Mouse (Mus musculus) retina, embryonic 14.5 days (tissue): ENCODE data around the gene 2310011J03Rik.

ENCODE experiments used
- DNase-seq: peaks from one replicate; pipeline ENCODE4 v3.0.0-alpha.2; 2015; ENCODE audit warnings: low spot score

The 2310011J03Rik gene

DNA sequence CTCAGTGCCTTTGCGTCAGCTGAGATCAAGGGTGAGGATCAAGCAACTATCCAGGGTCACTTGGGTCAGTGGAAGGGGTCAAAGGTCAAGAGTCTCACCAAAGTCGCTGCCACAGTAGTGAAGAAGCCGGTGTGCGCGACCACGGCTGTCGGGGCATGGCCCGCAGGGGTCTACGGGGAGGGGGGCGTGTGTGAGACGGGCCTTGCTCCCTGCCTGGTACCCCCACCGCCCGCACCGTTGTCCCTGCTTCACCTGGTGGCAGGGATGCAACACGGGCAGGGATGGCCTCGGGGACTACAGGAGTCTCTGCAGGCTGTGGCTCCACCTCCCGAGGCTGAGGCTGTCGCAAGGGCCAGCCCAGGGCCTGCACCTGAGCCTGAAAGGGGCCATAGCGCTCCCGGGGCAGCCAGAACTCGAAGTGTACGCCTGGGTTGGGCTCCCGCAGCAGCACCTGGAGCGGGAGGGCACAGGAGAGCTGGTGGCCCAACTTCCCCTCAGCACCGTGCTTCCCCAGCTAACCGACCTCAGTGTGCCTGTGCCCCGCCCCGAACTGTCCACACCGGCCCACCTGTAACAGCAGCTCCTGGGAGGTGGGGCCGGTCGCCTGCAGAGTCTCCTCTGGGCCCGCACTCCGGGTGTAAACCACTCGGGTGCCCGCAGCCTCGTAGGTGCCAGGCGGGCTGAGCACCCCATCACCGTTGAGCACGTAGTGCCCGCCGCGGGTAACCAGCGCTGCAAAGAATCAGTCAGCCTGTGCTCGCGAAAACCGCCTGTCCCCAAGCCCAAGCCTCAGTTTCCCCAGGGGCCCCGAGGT, 21.4 kb upstream of the 2310011J03Rik start:
- DNase-seq = no peak

DNA sequence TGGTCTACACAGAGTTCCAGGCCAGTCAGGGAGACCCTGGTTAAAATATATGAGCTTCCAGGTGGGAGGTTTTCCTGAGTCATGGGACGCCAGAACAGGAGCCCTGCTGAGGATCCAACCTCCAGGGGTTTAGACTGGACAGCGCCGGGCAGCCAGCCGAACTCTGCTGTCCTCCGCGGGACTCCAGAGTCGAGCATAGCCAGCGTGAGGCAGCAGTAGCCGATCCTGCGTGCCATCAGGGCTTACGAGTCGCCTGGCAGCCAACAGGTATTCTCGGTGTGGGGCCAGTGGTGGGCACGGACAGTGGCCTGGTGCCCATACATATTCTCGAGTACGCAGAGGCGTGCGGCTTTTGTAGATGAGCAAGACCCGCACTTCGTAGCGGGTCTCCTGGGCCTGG, 20.7 kb upstream of the 2310011J03Rik start:
- no peak for DNase-seq

DNA sequence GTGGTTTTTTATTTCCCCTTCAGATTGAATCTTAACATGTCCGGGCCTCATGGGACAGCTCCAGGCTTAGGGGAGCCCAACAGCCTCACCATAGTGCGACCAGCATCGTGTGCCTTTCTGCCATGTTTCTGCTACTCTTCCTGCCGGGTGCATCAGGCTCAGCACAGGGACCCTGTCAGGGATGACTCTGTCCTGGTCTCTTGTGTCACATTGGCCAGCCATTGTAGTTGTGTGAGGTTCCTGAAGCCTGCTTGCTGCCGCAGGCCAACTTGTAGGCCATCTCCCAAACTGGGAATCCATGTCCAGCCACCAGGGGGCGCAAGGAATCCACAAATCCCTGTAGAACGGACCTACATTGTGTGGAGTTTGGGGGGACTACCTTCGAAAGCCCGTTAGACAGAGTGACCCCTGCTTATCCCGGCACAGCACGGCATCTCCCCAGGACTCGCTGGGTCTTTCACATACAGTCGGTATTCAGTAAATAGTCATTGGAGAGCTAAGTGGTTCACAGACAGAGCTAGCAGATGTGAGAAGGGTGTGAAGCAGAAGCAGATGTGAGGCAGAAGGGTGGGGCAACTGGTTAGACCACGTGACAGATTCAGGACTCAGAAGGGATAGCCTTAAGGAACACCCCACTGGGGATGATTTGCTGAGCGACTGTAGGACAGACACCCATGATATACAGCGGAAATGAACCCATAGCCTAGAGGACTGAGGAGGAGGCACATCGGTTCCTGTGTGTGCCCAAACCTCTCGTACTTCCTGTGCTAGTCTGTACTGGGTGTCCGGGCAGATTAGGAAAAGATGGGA, 19.8 kb upstream of the 2310011J03Rik start:
- DNase-seq = peak; percentile 92

DNA sequence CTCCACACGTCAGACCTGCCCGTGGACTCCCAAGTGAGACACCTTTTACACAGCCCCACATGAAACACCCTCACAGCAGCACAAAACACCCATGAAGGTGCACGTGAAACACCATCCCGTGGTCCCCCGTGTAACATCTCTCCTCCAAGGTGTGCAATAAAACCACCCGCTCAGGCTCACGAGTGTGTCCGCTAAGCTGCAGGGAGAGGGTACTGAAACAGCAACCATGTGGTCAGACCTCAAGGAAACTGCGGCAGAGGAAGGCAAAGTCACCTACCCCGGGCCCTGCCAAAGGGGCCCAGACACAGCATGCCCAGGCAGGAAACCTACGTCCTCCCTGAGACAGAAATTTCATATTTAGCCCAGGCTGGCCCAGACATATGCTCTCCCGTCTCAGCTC, 15.9 kb upstream of the 2310011J03Rik start:
- no peak for DNase-seq

DNA sequence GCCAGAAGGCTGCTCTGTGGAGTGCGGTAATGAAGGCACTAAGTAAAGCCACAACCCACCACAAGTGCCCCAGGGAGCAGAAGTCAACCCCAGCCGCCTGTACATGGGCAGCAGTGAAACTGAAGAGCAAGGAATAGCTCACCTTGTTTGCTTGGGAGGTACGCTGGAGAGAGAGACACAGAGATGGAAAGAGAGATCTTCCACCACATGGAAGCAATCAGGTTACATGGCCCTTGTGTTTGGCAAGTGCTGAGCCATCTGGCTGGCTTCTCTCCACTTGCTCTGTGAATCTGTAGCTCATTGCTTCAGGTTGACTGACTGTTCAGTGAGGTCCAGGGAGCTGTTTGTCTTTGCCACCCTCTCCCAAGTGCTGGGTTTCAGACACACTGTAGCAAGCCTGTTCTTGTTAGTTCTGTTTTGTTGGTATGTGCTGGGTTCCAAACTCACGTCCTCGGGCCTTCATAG, 12.2 kb upstream of the 2310011J03Rik start:
- no peak for DNase-seq

DNA sequence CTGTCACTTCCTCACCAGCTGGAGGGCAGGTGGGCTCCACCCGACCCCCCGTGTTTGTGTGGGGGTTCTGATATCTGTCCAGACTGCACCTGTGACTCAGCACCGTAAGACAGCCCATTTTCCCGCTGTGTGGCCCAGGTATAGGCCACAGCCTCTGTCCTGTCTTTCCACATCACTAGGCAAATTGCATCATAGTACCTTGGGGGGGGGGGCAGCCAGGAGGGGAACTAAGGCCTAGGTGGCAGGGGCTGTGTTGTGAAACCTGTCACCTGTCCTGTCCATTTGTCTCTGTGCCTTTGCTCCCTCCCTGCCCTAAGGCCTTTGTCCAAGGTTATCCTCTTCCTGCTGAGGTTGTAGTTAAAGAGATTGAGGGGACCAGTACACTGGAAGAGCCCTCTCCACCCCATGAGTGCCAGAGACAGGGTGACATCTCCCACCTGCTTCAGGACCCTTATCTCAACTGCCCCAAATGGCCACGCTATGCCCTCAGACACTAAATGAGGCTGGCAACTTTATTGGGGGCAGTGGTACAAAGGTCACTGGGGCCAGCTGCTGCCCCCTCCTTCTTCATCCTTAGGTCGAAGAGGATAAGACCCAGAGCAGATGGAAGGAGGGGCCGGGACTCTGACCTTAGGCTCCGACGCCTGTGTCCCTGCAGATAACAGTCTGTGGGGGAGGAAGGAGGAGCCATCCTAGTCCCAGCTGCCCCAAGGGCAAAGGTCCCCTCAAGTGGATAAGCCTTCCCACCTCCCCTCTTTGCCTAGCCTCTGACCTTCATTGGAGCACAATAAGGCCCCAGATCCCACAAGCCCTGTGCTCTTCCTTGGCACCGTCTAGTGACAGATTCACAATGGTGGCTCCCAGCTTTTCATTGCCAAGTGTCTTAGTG, 11.5 kb upstream of the 2310011J03Rik start:
- no peak for DNase-seq

DNA sequence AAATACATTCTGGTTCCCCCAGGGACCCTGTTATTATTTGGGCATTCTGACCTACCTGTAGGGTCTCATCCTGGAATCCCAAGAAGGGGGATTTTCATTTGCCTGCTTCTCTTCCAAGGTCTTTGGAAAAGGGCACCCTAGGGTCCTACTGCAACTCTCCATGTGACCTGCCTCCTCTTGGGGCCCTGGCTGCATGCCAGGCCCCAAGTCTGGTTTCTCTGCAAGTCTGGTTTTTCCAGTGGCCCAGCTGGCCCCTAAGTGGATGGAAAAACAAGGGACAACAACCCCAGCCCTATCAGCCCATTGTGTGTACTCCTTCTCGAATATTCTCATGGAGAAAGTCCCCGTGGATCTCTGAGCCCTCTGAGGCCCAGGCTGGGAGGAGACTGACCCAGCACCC, 10.6 kb upstream of the 2310011J03Rik start:
- no peak for DNase-seq

DNA sequence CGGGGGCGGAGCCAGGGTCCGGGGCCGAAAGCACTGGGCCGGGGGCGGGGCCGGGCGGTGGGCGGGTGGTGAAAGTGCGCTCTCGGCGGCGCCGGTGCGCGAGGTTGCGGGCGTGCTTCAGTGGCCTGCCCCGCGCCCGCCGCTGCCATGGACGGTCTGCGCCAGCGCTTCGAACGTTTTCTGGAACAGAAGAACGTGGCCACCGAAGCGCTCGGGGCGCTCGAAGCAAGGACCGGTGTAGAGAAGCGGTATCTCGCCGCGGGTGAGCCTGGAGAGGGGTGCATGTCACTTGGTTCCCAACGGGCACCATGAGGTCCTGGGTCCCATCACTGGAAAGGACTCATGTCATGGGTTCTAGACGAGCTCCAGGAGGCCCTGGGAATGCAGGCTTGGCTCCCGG, 9.7 kb upstream of the 2310011J03Rik start:
- DNase-seq = no peak

DNA sequence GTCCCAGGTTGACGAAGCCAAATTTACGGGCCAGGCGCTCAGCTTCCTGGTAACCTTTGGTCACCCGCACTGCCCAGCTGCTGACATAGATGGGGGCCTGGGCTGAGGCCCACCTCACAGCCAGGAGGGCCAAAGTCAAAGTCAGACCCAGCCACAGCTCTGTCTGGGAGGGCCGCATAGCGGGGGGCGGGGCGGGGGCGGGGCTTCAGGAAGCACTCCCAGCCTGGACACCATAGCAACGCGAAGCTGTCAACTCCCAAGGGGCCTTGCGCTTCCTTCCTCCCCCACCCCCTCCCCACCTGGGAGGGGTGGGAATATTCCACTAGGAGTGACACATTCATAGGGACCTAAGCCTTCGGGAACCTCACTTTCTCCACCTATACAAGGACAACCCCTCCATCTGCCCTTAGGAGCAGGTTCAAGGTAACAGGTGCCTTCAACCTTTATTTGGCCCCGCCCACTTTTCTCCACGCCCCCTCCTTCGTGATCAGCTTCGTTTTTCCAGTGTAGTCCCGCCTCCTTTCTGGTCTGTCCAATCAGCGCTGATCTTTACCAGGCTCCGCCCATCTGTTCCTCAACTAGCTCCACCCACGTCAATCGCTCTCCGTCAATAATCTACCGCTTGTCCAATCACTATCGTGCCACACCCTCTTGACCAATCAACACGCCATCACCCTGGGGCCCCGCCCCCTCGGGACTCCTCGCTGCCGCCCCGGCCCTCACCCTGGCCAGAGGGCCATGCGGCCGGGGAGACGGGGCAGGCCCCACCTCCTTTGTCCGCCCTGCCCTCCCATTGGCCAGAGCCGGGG, 9.1 kb upstream of the 2310011J03Rik start, which contains the start of the genes Pcsk4 and Reep6:
Gene Pcsk4, minus strand, starts transcription at position 226 of the 809 bp plus-strand sequence.
Gene Reep6, plus strand, starts transcription at position 681 of the 809 bp plus-strand sequence.
- peak; percentile 98 for DNase-seq

DNA sequence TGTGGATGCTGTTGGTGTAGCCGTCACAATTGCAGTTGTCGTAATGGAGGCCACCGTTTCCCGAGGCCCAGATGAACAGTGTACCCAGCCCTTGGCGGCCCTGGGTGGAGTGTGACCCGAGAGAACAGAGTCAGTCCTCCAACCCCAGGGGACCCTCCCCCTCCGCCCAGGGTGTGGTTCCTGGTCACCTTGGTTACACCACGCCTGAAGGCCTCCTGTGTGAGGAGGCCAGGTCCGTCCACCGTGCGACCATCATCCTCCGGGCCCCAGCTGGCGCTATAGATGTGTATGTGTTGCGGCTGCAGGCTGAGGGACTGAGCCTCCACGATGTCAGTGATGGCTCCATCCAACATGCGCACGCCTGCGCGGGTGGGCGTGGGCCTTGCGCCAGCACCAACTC, 4.7 kb upstream of the 2310011J03Rik start:
- no peak for DNase-seq

DNA sequence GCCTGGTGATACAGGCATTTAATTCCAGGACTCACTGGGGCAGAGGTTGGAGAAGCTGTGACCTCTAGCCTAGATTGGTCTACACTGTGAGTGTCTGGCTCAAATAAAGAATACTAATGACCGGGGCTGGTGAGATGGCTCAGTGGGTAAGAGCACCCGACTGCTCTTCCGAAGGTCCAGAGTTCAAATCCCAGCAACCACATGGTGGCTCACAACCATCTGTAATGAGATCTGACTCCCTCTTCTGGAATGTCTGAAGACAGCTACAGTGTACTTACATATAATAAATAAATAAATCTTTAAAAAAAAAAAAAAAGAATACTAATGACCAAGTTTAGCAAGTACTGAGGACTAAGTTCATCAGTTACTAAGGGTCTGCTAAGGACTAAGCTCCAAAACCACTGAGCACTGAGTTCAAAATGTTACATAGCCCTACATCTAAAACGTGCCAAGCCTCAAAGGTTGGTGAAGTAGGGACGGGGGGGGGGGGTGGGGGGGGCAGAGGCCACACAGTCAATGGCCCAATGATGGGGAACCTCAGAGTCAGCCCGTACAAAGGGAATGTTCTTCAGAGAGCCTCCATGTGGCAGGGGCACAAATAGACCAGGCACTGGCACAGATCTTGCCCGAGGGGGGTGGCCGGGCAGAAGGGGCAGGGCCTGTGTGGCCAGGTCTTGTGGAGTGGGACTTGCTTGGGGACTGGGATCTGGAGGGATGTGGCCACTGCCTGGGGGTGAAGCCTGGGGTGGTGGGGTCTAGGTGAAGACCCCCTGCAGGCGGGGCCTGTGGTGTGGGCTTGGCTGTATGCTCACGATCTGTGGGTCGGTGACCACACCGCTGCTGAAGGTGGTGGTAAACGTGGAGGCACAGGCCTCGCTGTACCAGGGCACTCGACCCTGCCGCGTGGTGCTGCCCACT, 4.0 kb upstream of the 2310011J03Rik start:
- no peak for DNase-seq

DNA sequence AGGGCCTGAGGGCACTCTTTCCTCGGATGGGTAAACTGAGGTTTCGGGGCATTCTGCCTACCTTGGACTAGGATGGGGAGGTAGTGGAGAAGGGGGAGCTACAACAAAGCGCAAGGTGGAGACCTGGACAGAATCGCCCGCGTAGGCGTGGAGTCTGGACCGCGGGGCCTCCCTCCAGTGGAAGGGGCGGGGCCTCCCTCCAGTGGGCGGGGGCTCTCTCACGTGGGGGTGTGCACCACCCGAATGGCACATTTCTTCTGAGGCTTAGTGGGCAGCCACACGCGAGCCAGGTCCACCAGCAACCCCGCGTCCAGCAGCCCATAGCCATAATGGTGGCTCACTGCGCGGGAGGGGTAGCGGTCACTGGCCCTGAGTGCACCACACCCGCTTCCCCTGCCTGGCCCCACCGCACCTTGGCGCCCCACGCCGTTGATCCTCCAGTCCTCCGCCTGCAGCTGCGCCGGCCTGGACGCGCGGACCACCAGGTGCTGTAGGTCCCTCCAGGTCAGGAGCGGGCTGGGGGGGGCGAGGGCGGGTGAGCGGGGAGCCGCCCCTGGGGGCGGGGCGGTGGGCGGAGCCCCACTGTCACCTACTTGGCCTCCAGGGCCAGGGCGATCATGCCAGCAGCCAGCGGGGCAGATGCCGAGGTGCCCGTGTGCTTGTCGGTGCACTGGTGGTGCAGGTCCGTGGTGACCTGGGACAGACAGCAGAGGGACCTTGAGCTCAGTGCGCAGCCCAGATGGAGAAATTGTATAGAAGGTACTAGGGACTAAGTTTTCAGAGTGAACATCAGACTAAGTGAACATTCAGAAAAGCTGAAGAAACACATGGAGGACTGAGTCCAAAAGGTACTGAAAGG, 3.2 kb upstream of the 2310011J03Rik start:
- peak; percentile 71 for DNase-seq

DNA sequence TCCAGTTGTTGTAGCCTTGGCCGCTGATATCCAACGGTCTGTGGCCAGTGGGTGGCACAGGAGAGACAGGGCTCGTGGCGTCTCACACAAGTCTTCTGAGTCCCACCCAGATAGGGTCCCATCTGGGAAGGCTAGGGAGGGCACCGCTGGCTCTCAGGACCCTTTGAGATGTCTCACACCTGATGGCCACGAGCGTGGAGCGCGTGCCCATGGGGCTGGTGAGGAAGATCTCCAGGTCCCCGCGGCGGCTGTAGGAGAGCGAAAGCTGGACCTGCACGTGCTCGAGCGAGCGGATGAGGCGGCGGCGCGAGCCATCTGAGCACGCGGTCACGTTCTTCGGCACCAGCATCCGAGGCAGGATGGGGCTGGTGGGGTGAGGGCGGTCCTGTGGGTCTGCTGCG, 2.5 kb upstream of the 2310011J03Rik start:
- peak; percentile 41 for DNase-seq

DNA sequence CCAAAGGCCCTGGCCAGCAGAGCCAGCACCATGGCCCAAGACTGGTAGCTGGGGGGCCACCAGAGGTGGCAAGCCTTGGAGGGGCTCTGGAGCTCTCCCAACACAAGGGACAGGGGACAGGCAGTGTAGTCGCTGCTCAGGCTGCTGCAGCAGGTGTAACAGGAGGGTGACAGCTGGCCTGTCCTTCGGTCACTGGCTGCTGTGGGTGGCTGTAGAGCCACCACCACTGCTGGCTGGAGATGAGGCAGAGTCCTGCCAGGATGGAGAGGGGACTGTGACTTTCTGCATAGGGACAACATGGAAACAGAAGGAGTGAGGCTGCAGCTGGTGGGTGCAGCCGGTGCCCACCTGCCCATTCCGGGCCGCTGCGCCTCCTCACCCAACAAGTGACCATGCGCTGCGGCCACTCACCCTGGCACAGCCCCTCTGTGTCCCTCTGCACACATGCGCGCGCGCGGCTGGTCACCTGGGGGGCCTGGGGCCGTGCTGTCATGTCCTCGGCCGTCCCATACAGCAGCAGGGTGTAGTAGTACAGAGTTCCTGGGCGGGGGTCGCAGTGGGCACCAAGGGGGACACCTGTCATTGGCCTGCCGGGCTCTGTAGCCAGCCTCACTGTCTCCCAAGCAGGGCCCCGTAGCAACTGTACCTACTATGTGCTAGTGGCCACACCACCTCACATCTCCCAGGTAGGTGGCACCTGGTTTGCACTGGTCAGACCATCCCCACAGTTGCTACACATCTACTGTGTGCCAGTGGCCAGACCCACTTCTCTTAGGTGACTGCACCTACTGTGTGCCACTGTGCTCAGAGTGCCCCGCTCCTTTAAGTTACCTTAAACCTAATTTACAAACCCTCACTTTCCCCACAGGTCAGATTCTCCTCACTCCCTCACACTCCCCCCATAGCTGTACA, 1.6 kb upstream of the 2310011J03Rik start:
- no peak for DNase-seq

DNA sequence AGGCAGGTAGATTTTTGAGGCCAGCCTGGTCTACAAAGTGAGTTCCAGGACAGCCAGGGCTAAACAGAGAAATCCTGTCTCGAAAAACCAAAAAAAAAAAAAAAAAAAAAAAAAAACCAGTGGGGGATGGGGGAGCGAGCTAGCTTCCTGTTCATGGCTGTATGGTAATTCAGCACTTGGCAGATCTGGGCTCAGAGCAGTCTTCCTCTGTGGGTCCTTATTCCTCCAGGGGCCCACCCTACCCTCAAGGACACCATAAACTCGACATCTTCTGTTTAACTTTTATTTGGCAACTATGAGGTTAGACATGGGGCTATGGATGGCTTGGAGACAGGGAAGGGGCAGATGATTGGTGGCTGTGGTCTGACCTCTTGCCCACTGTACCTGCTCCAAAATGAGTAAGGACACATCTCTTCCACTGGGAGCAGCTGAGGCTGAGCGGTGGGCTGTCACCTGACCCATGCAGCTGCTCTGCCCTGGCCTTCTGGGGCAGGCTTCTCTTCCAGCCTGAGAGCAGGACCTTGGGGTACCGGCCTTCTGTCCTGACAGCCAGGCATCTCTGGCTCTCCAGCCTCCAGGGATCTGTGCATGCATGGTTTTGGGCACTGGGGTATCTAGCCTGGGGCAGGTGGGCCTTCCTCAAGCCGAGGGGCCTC, 805 bp upstream of the 2310011J03Rik start:
- DNase-seq = no peak

DNA sequence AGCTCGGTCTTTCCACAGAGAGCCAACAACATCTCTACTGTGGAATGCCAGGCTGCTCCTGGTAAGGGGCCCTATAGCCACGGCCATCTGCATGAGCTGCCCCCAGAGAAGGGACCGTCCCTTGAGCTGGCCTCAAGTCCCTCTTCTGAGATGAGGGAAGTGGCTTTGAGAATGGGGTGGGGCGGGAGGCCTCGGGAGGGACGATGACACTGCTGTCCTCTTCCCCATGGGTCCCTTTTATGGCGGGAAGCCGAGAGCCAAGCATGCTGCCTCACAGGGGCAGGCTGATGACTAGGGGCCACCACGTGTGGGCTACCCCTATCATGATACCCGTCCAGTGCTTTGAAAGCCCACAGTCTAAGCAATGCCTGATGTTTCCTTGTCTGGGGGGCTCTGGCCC, 3.3 kb downstream of the 2310011J03Rik start:
- no peak for DNase-seq

DNA sequence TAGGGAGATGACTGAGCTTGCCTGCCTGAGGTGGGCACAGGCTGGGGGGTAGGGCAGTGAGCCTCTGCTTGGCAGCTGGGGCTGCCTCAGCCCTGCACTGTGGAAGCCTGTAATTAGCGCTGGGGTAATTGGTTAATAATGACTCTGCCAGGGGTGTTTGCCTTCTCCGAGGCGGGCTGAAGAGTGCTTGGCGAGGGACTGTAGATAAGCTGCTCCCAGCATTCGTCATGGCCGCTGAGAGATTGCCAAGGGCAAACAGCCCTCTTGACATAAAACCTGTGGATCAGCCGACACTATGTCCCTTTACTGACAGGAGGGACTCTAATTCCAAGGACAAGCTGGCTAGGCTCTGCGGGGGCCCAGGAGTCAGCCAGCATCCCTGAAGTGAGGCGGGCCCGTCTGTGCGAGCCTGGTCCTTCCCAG, 4.0 kb downstream of the 2310011J03Rik start:
- DNase-seq = no peak
